Mouse (Mus musculus) erythroblast, embryonic 14.5 days (primary cell): ENCODE measurements around the gene Cd36. TPM values are rescaled to one million over a fixed set of nuclear protein-coding genes. Genes with fewer than 3 reads are reported as not detected.

Experiments used
- H3K27me3 ChIP-seq: 2 replicates; pipeline ENCODE4 v1.6.1; 2012; ENCODE audit warnings: inconsistent platforms; ENCODE audit not compliant: control insufficient read depth
- H3K36me3 ChIP-seq: 2 replicates; pipeline ENCODE4 v1.6.1; 2012; ENCODE audit warnings: mild to moderate bottlenecking, inconsistent platforms; ENCODE audit not compliant: control insufficient read depth
- H3K4me1 ChIP-seq: 2 replicates; pipeline ENCODE4 v1.6.1; 2012; ENCODE audit warnings: inconsistent platforms; ENCODE audit not compliant: control insufficient read depth
- H3K4me3 ChIP-seq: replicated peaks from 2 replicates; pipeline ENCODE3; 2012; ENCODE audit warnings: moderate library complexity, mild to moderate bottlenecking, inconsistent platforms
- H3K9me3 ChIP-seq: 2 replicates; pipeline ENCODE4 v1.6.1; 2012; ENCODE audit warnings: low read length, inconsistent platforms, mixed read lengths; ENCODE audit not compliant: control insufficient read depth
- GATA1 ChIP-seq: IDR thresholded peaks from 2 replicates; pipeline ENCODE4 v1.6.1; 2012; ENCODE audit warnings: low read length, inconsistent platforms, mixed read lengths
- TAL1 ChIP-seq: IDR thresholded peaks from 3 replicates; pipeline ENCODE4 v1.6.1; 2012; ENCODE audit warnings: low read length, inconsistent platforms, mixed read lengths
- polyA plus RNA-seq: library from polyadenylated mRNA; stranded (reverse); fragments of >175 nt; gene quantifications from 2 replicates; pipeline ENCODE4 v1.2.3, GENCODE M21; 2012

The Cd36 gene
- polyA plus RNA-seq, 1 experiment, result 0.12 TPM

- peak overlapping the region; percentile 42 for H3K4me3 ChIP-seq
These were observed 59.7 kb downstream of the Cd36 start for GRCm38 (mm10) chr5:17828713-17829544.

GRCm38 (mm10) chr5:17821395-17821794 lies 67.2 kb downstream of the Cd36 start:
- H3K36me3 ChIP-seq, result no peaks in the 10 kb centered on the region; the same call in 1 of the 2 replicates
- no peaks in the 10 kb centered on the region for H3K27me3 ChIP-seq
- H3K4me1 ChIP-seq, result no peaks in the 10 kb centered on the region
- TF ChIP-seq GATA1 (no peak), TAL1 (no peak)
- H3K9me3 ChIP-seq, result no peaks in the 10 kb centered on the region
- no peak overlapping the region for H3K4me3 ChIP-seq

More at GRCm38 (mm10) chr5:17828713-17829544, 59.7 kb downstream of the Cd36 start:
- Histone ChIP-seq H3K9me3 (no peaks in the 10 kb centered on the region), H3K36me3 (no peaks in the 10 kb centered on the region), H3K27me3 (no peaks in the 10 kb centered on the region), H3K4me1 (peaks cover 20% of the 10 kb centered on the region)
- TF ChIP-seq TAL1, result peak; percentile 57; the same call in 2 of the 3 replicates
- TF ChIP-seq GATA1, result peak; percentile 26; the same call in 1 of the 2 replicates

GRCm38 (mm10) chr5:17820239-17820999 lies 68.2 kb downstream of the Cd36 start:
- Histone ChIP-seq H3K36me3 (no peaks in the 10 kb centered on the region; the same call in 1 of the 2 replicates), H3K4me1 (no peaks in the 10 kb centered on the region), H3K27me3 (no peaks in the 10 kb centered on the region), H3K9me3 (no peaks in the 10 kb centered on the region), H3K4me3 (no peak overlapping the region)
- TF ChIP-seq GATA1 (no peak), TAL1 (no peak)

GRCm38 (mm10) chr5:17816170-17816569 lies 72.4 kb downstream of the Cd36 start:
- no peak for TF ChIP-seq GATA1
- TF ChIP-seq TAL1, result no peak
- no peak overlapping the region for H3K4me3 ChIP-seq
- no peaks in the 10 kb centered on the region for H3K9me3 ChIP-seq
- H3K27me3 ChIP-seq, result no peaks in the 10 kb centered on the region
- no peaks in the 10 kb centered on the region for H3K4me1 ChIP-seq
- no peaks in the 10 kb centered on the region; the same call in 1 of the 2 replicates for H3K36me3 ChIP-seq

- Histone ChIP-seq H3K4me1 (no peaks in the 10 kb centered on the region), H3K27me3 (no peaks in the 10 kb centered on the region), H3K36me3 (no peaks in the 10 kb centered on the region), H3K9me3 (no peaks in the 10 kb centered on the region), H3K4me3 (no peak overlapping the region)
- TF ChIP-seq TAL1 (no peak), GATA1 (no peak)
These were observed 78.3 kb downstream of the Cd36 start for GRCm38 (mm10) chr5:17810336-17810735.

- Histone ChIP-seq H3K27me3 (no peaks in the 10 kb centered on the region), H3K36me3 (no peaks in the 10 kb centered on the region), H3K4me1 (no peaks in the 10 kb centered on the region), H3K4me3 (no peak overlapping the region), H3K9me3 (no peaks in the 10 kb centered on the region)
- TF ChIP-seq GATA1, result no peak
- no peak for TF ChIP-seq TAL1
These were observed 81.7 kb downstream of the Cd36 start for GRCm38 (mm10) chr5:17806774-17807377.

GRCm38 (mm10) chr5:17776571-17776970 lies 112.0 kb downstream of the Cd36 start:
- H3K4me3 ChIP-seq, result no peak overlapping the region
- TF ChIP-seq TAL1 (no peak), GATA1 (no peak)
- peaks cover 3% of the 10 kb centered on the region; the same call in 1 of the 2 replicates for H3K9me3 ChIP-seq

GRCm38 (mm10) chr5:17770328-17770727 lies 118.3 kb downstream of the Cd36 start:
- Histone ChIP-seq H3K27me3 (no peaks in the 10 kb centered on the region), H3K4me1 (no peaks in the 10 kb centered on the region), H3K4me3 (no peak overlapping the region), H3K9me3 (peaks cover 3% of the 10 kb centered on the region; the same call in 1 of the 2 replicates), H3K36me3 (no peaks in the 10 kb centered on the region)
- TF ChIP-seq GATA1 (no peak), TAL1 (no peak)

More at GRCm38 (mm10) chr5:17776571-17776970, 112.0 kb downstream of the Cd36 start:
- Histone ChIP-seq H3K27me3 (no peaks in the 10 kb centered on the region), H3K4me1 (no peaks in the 10 kb centered on the region), H3K36me3 (no peaks in the 10 kb centered on the region)
